Mouse (Mus musculus): ENCODE measurements at regions not wholly inside any gene's neighbourhood (a gene's known extent, or its start where the extent isn't known, plus 50 kb on each side); places are given as distances from the start of the nearest gene placed in this dataset.

DNA sequence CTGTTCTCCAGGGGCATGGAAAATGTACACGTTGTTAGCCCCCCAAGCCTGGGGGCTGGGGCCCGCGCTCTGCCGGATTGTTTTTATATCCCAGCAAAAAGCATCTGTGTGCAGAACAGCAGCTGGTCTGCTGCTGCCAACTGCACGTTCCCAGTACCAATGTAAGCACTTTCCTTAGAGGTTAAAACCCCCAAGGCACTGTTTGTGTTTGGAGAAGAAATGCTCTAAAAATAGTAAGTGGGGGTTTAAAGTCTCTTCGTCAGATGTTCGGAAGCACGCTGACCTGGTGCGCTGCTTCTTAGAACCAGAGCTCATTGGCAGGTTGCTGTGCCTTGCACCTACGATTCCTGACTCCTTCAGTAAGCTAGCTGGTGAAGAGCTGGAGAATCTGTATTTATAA is 111.4 kb upstream of the Adgrf1 start:
- TF ChIP-seq CTCF (IDR thresholded peaks at IDR 0.05; ENCODE audit: control insufficient read depth, insufficient read depth, low read length) (no peak), POLR2A (IDR thresholded peaks at IDR 0.05; ENCODE audit: borderline replicate concordance, control insufficient read depth, low read depth, low read length) (no peak)

All from bone marrow, adult 2 months (tissue).